Mouse (Mus musculus) left cerebral cortex, adult 11 months (tissue): ENCODE results near the gene Cxcr4.
"Not testable (repeated sequence)": the region's sequence is repeated elsewhere in the genome, so short reads cannot be mapped to it uniquely, and the experiment has no call there.

Experiments used
- DNase-seq: peaks from one replicate; pipeline ENCODE4 v3.0.0; 2022; ENCODE audit warnings: low spot score

Gene Cxcr4

GRCm38 (mm10) chr1:128597209-128597782, 5.2 kb upstream of the Cxcr4 start:
- DNase-seq: no peak

GRCm38 (mm10) chr1:128595528-128595927, 3.4 kb upstream of the Cxcr4 start:
- DNase-seq: no peak

- no peak for DNase-seq
Measured at GRCm38 (mm10) chr1:128595105-128595420, 3.0 kb upstream of the Cxcr4 start.

GRCm38 (mm10) chr1:128594353-128595104, 2.4 kb upstream of the Cxcr4 start:
- DNase-seq: no peak

GRCm38 (mm10) chr1:128592961-128593501, 938 bp upstream of the Cxcr4 start:
- peak; percentile 40 for DNase-seq

GRCm38 (mm10) chr1:128591721-128592210, 327 bp downstream of the Cxcr4 start:
- no peak for DNase-seq

GRCm38 (mm10) chr1:128590816-128591720, 1.0 kb downstream of the Cxcr4 start:
- DNase-seq: no peak

- DNase-seq: no peak
Measured at GRCm38 (mm10) chr1:128590011-128590410, 2.1 kb downstream of the Cxcr4 start.

- no peak for DNase-seq
Measured at GRCm38 (mm10) chr1:128589488-128589887, 2.6 kb downstream of the Cxcr4 start.

GRCm38 (mm10) chr1:128588337-128588736, 3.8 kb downstream of the Cxcr4 start:
- DNase-seq: no peak

- DNase-seq: no peak
Measured at GRCm38 (mm10) chr1:128586928-128587780, 4.9 kb downstream of the Cxcr4 start.

GRCm38 (mm10) chr1:128586162-128586927, 5.7 kb downstream of the Cxcr4 start:
- DNase-seq: no peak

- DNase-seq: no peak
Measured at GRCm38 (mm10) chr1:128585396-128586161, 6.5 kb downstream of the Cxcr4 start.

- not testable (repeated sequence) for DNase-seq
Measured at GRCm38 (mm10) chr1:128584716-128585115, 7.4 kb downstream of the Cxcr4 start.

GRCm38 (mm10) chr1:128583279-128583872, 8.7 kb downstream of the Cxcr4 start:
- DNase-seq: no peak

GRCm38 (mm10) chr1:128580321-128580720, 11.8 kb downstream of the Cxcr4 start:
- no peak for DNase-seq

GRCm38 (mm10) chr1:128578454-128578853, 13.6 kb downstream of the Cxcr4 start:
- no peak for DNase-seq

GRCm38 (mm10) chr1:128575096-128575495, 17.0 kb downstream of the Cxcr4 start:
- no peak for DNase-seq

- DNase-seq: no peak
Measured at GRCm38 (mm10) chr1:128571033-128571432, 21.1 kb downstream of the Cxcr4 start.
